Mouse (Mus musculus) stomach, embryonic 16.5 days (tissue): ENCODE data around the gene Sema5a. TPM values are rescaled to one million over a fixed set of nuclear protein-coding genes. Genes with fewer than 3 reads are reported as not detected.

Experiments
- ATAC-seq: fragments of 200-750 bp; cut with Nextera tagmentation; 2 replicates; pipeline ENCODE4 v1.8.0; 2017; ENCODE audit warnings: moderate number of reproducible peaks, moderate TSS enrichment; ENCODE audit not compliant: insufficient read depth, low FRiP score
- H3K27ac ChIP-seq: fragments of 300-500 bp; sonication (generic); 2 replicates; pipeline ENCODE4 v1.5.1; 2014; ENCODE audit warnings: low read length
- H3K27me3 ChIP-seq: fragments of 300-500 bp; sonication (generic); 2 replicates; pipeline ENCODE4 v1.6.1; 2014; ENCODE audit warnings: low read length, control low read depth, mixed read lengths; ENCODE audit not compliant: control insufficient read depth, insufficient read depth
- H3K36me3 ChIP-seq: fragments of 300-500 bp; sonication (generic); 2 replicates; pipeline ENCODE4 v1.6.1; 2014; ENCODE audit warnings: low read length; ENCODE audit not compliant: control insufficient read depth, insufficient read depth
- H3K4me1 ChIP-seq: fragments of 300-500 bp; sonication (generic); 2 replicates; pipeline ENCODE4 v1.6.1; 2014; ENCODE audit warnings: low read length, control low read depth, mixed read lengths; ENCODE audit not compliant: control insufficient read depth, insufficient read depth
- H3K4me2 ChIP-seq: fragments of 300-500 bp; sonication (generic); 2 replicates; pipeline ENCODE4 v1.6.1; 2014; ENCODE audit warnings: low read depth, low read length, mixed read lengths
- H3K4me3 ChIP-seq: fragments of 300-500 bp; sonication (generic); replicated peaks from 2 replicates; pipeline ENCODE4 v1.5.1; 2014; ENCODE audit warnings: mild to moderate bottlenecking, low read length
- H3K9ac ChIP-seq: fragments of 300-500 bp; sonication (generic); 2 replicates; pipeline ENCODE4 v1.6.1; 2014; ENCODE audit warnings: low read length
- H3K9me3 ChIP-seq: fragments of 300-500 bp; sonication (generic); replicated peaks from 2 replicates; pipeline ENCODE4 v1.6.1; 2016; ENCODE audit warnings: low read length, control low read depth; ENCODE audit not compliant: control insufficient read depth
- WGBS: fragments of 180-500 bp; shearing (Covaris S2); extraction: QIAGEN DNeasy Blood & Tissue Kit; methylation state at CpG from one replicate; pipeline ENCODE4 v1.1.7; 2014; 5-methylcytosine and 5-hydroxymethylcytosine counted together
- polyA plus RNA-seq: library from polyadenylated mRNA; unstranded; fragments of >200 nt; fragmentation: Nextera tagmentation; extraction: Ambion mirVana; gene quantifications from 2 replicates; pipeline ENCODE4 v1.2.1, GENCODE M21; 2015

Gene Sema5a
- polyA plus RNA-seq, 1 experiment from 2014 or later = 18.4 TPM

DNA sequence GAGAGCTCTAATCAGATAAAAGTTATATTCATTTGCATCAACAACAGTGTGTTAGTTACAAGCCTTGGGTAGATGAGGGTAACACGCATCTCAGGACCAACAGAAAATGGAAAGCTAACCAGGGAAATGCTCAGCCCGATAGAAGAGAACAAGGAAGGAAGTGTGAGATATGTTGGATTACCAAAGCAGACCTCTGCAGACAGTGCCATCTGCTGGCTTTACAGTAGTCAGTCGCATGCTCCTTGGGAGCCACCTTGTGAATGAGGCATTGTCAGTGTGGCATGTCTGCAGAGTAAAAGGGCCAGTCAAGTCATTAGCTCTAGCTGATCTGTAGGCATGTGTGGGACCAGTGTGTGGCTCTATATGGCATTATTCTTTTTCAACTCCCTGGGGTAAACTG is 486.2 kb downstream of the Sema5a start:
- Histone ChIP-seq H3K4me1 (no peaks in the 10 kb centered on the region), H3K4me3 (no peak overlapping the region), H3K9ac (no peak overlapping the region), H3K27me3 (no peaks in the 10 kb centered on the region), H3K36me3 (no peaks in the 10 kb centered on the region), H3K4me2 (no peak overlapping the region), H3K9me3 (no peaks in the 10 kb centered on the region), H3K27ac (no peak overlapping the region)
- WGBS = 33% methylated on average over 3 of the region's 3 CpGs
- no peak for ATAC-seq

Other genes starting within 250 kb of the Sema5a start
- gene Tas2r119, start 67.5 kb upstream of the Sema5a start, polyA plus RNA-seq = not detected in 2 replicates